Mouse (Mus musculus) embryonic facial prominence, embryonic 12.5 days (tissue): ENCODE measurements around the gene Bcas3. TPM values are rescaled to one million over a fixed set of nuclear protein-coding genes. Genes with fewer than 3 reads are reported as not detected.

Source experiments
- ATAC-seq: fragments of 200-750 bp; cut with Nextera tagmentation; 2 replicates; pipeline ENCODE4 v1.8.0; 2017; ENCODE audit not compliant: insufficient number of reproducible peaks, insufficient read depth, low FRiP score, low TSS enrichment
- H3K27ac ChIP-seq: fragments of 300-500 bp; sonication (generic); 2 replicates; pipeline ENCODE4 v1.5.1; 2016; ENCODE audit warnings: mild to moderate bottlenecking
- H3K27me3 ChIP-seq: fragments of 300-500 bp; sonication (generic); 2 replicates; pipeline ENCODE4 v1.6.1; 2016; ENCODE audit warnings: mild to moderate bottlenecking, moderate library complexity
- H3K36me3 ChIP-seq: fragments of 300-500 bp; sonication (generic); 2 replicates; pipeline ENCODE4 v1.6.1; 2016; ENCODE audit warnings: mild to moderate bottlenecking
- H3K4me1 ChIP-seq: fragments of 300-500 bp; sonication (generic); 2 replicates; pipeline ENCODE4 v1.6.1; 2016
- H3K4me2 ChIP-seq: fragments of 300-500 bp; sonication (generic); replicated peaks from 2 replicates; pipeline ENCODE4 v1.6.1; 2016; ENCODE audit warnings: mild to moderate bottlenecking, moderate library complexity
- H3K4me3 ChIP-seq: fragments of 300-500 bp; sonication (generic); 2 replicates; pipeline ENCODE4 v1.5.1; 2016; ENCODE audit warnings: mild to moderate bottlenecking
- H3K9ac ChIP-seq: fragments of 300-500 bp; sonication (generic); 2 replicates; pipeline ENCODE4 v1.6.1; 2016; ENCODE audit warnings: mild to moderate bottlenecking, moderate library complexity
- H3K9me3 ChIP-seq: fragments of 300-500 bp; sonication (generic); 2 replicates; pipeline ENCODE4 v1.6.1; 2016; ENCODE audit warnings: mild to moderate bottlenecking, moderate library complexity
- WGBS: fragments of 180-500 bp; shearing (Covaris S2); methylation state at CpG from one replicate; pipeline ENCODE4 v1.1.7; 2016; 5-methylcytosine and 5-hydroxymethylcytosine counted together
- polyA plus RNA-seq: library from polyadenylated mRNA; unstranded; fragments of >200 nt; fragmentation: Nextera tagmentation; extraction: Ambion mirVana; gene quantifications from 2 replicates; pipeline ENCODE4 v1.2.1, GENCODE M21; 2016

Bcas3 gene
- polyA plus RNA-seq, 1 experiment from 2014 or later = 28.7 TPM

DNA sequence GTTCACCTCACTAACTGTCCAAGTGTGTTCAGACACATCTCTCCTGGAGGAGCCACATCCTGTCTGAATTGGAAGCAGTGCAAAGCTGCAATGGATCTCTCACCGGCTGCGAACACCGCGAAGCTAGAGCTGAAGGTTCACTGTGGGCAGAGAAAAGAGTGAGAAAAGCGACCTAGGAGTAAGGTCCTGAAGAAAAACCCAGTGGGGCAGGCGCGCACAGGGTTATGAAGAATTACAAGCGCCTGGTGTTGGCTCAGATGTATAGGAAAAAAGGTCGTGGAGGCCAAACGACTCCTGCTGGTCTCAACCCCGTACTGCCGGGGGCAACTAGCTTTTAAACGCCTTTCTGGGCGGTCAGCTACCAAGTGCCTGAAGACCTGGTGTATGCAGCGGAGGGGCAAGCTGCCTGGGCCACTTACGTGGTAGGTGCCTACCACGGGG, 478.0 kb downstream of the Bcas3 start:
- no peaks in the 10 kb centered on the region for H3K9me3 ChIP-seq
- H3K27ac ChIP-seq = peak overlapping the region; percentile 98
- H3K27me3 ChIP-seq = peaks cover 49% of the 10 kb centered on the region
- ATAC-seq = no peak
- peaks cover 45% of the 10 kb centered on the region for H3K4me1 ChIP-seq
- H3K4me3 ChIP-seq = peak overlapping the region; percentile 54
- H3K9ac ChIP-seq = peak overlapping the region; percentile 99
- under 1% methylated on average over 17 of the region's 17 CpGs for WGBS
- H3K36me3 ChIP-seq = peaks cover 3% of the 10 kb centered on the region; the same call in 1 of the 2 replicates
- H3K4me2 ChIP-seq = peak overlapping the region; percentile 72

DNA sequence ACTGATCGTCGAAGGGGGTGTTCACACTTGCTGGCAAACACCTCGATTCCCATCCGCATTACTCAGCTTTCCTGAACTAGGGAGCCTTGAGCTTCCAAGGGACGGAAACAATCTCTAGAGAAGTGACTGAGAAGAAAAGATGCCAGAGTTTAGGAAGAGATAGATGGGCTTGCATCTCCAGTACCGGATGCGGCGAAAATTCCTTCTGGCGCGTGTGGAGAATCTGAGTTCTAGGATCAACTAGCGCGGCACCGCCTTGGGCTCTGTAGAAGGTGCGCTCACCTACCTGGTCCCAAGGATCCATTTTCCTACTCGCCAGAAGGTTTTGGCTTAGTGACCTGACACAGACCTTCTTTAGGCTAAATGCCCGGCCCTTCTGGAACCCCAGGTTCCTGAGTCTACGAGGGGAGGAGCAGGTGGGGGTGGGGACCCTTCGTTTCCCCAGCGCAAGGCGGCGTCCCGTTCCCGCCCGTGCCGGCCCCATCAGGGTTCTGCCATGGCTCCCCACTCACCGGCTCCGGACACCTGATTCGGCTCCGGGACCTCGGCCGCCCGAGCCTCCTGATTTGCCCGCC, 478.8 kb downstream of the Bcas3 start:
- Histone ChIP-seq H3K9ac (peak overlapping the region; percentile 99), H3K36me3 (peaks cover 6% of the 10 kb centered on the region; the same call in 1 of the 2 replicates), H3K9me3 (no peaks in the 10 kb centered on the region), H3K4me3 (peak overlapping the region; percentile 54), H3K27me3 (peaks cover 46% of the 10 kb centered on the region), H3K27ac (peak overlapping the region; percentile 98), H3K4me2 (peak overlapping the region; percentile 72), H3K4me1 (peaks cover 43% of the 10 kb centered on the region)
- WGBS = under 1% methylated on average over 33 of the region's 33 CpGs
- ATAC-seq = 0 out of 2 replicates have a peak, but pooled peaks have one; percentile 9

DNA sequence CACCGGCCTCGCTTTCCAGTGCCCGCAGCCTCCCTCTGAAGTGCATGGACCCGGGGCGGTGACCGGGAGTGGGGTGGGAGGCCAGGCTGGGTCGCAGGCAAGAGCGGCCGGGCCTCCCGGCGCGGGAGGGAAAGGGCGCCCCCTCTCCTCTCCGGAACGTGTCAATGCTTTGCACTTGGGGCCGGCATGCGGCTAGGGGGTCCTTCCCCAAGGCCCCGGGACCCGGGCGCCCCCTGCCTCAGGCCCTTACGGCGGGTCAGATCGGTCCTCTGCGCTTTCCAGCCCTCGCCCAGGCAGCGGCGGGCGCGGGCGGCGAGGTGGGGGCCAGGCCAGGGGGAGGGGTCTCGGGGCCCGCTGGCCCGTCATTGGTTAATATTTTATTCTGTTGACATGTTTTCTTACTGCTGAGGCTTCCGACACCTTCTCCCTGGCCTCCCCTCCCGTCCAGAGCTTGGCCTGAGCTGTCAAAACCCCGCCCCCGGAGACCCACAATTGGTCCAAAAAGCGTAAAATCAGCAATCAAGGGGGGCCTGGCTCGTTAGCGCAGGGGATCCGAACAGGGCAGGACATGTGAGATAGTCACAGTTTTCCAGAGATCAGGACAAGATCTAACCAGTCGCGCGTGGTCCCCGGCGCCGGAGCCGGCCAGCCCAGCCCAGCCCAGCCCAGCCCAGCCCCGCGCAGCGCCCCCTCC, 479.4 kb downstream of the Bcas3 start, which contains the start of gene Tbx2:
TSS of gene Tbx2 (plus strand) at position 321 of the 694 bp plus-strand sequence.
- Histone ChIP-seq H3K4me2 (peak within 1 kb of the TSS; percentile 72), H3K36me3 (peaks cover 10% of the 10 kb centered on the region; the same call in 1 of the 2 replicates), H3K4me3 (peak within 1 kb of the TSS; percentile 54), H3K4me1 (peaks cover 42% of the 10 kb centered on the region), H3K27ac (peak within 1 kb of the TSS; percentile 98), H3K9ac (peak within 1 kb of the TSS; percentile 99), H3K27me3 (peaks cover 45% of the 10 kb centered on the region), H3K9me3 (no peaks in the 10 kb centered on the region)
- peak; percentile 81 for ATAC-seq
- WGBS = under 1% methylated on average over 48 of the region's 52 CpGs

DNA sequence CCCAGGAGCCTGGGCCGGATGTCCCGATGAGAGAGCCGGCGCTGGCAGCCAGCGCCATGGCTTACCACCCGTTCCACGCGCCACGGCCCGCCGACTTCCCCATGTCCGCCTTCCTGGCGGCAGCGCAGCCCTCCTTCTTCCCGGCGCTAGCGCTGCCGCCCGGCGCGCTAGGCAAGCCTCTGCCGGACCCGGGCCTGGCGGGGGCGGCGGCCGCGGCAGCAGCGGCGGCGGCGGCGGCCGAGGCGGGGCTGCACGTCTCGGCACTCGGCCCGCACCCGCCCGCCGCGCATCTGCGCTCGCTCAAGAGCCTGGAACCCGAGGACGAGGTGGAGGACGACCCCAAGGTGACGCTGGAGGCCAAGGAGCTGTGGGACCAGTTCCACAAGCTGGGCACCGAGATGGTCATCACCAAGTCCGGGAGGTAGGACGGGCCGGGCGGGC, 480.1 kb downstream of the Bcas3 start:
- ATAC-seq = no peak
- under 1% methylated on average over 38 of the region's 54 CpGs for WGBS
- peak overlapping the region; percentile 98 for H3K27ac ChIP-seq
- peak overlapping the region; percentile 99 for H3K9ac ChIP-seq
- H3K9me3 ChIP-seq = no peaks in the 10 kb centered on the region
- H3K4me2 ChIP-seq = peak overlapping the region; percentile 72
- H3K4me3 ChIP-seq = peak overlapping the region; percentile 54
- H3K27me3 ChIP-seq = peaks cover 40% of the 10 kb centered on the region
- H3K36me3 ChIP-seq = peaks cover 17% of the 10 kb centered on the region
- peaks cover 40% of the 10 kb centered on the region for H3K4me1 ChIP-seq

DNA sequence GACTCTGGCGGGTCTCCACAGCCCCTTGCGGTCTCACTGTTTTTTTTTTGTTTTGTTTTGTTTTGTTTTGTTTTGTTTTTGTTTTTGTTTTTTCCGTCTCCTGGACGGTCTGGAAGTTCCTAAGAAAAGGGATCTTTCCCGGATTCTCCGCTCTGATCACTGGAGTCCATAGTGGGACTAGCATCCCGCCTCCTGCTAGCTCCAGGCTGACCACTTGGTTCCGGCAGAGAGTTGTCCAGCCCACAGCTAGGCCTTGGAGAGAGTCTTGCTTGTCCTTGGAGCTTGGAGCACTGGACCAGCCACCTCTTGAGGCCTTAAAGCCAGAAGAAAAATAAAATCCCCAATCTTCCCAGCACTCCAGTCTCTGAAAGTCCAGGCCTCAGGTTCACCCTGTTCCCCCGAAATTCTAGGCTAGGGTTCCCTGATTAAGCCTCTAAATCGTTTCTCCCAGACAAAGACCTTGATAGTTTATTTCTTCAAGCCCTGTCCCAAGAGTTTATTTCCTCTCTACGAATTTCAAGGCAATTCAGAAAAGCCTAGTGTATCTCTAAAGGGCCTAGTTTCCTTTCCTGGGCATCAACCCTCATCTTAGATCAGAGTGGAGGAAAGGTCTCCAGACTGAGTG, 480.9 kb downstream of the Bcas3 start:
- peaks cover 35% of the 10 kb centered on the region for H3K27me3 ChIP-seq
- no peak for ATAC-seq
- 3% methylated on average over 11 of the region's 11 CpGs for WGBS
- peak overlapping the region; percentile 54 for H3K4me3 ChIP-seq
- H3K27ac ChIP-seq = peak overlapping the region; percentile 98
- peaks cover 22% of the 10 kb centered on the region for H3K36me3 ChIP-seq
- peak overlapping the region; percentile 99 for H3K9ac ChIP-seq
- H3K4me1 ChIP-seq = peaks cover 34% of the 10 kb centered on the region
- no peaks in the 10 kb centered on the region for H3K9me3 ChIP-seq
- H3K4me2 ChIP-seq = peak overlapping the region; percentile 72

DNA sequence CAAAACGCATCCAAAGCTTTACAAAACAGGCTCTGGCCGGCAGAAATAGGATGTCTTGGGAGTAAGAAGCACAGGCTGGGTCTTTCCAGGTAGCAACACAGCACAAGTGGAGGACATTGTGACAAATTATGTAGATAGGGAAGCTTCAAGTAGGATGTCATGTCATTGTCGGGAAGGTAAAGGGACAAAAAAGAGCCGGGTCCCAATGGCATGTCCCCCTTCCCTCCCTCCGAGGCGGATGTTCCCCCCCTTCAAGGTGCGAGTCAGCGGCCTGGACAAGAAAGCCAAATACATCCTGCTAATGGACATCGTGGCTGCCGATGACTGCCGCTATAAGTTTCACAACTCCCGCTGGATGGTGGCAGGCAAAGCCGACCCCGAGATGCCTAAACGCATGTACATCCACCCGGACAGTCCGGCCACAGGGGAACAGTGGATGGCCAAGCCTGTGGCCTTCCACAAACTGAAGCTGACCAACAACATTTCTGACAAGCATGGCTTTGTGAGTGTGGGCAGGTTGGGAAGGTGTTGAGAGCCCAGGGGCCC, 481.5 kb downstream of the Bcas3 start:
- peak overlapping the region; percentile 99 for H3K9ac ChIP-seq
- WGBS = 4% methylated on average over 17 of the region's 17 CpGs
- no peak for ATAC-seq
- H3K9me3 ChIP-seq = no peaks in the 10 kb centered on the region
- H3K4me2 ChIP-seq = peak overlapping the region; percentile 72
- peaks cover 22% of the 10 kb centered on the region for H3K36me3 ChIP-seq
- peaks cover 29% of the 10 kb centered on the region for H3K4me1 ChIP-seq
- peak overlapping the region; percentile 98 for H3K27ac ChIP-seq
- H3K27me3 ChIP-seq = peaks cover 33% of the 10 kb centered on the region
- H3K4me3 ChIP-seq = peak overlapping the region; percentile 54

DNA sequence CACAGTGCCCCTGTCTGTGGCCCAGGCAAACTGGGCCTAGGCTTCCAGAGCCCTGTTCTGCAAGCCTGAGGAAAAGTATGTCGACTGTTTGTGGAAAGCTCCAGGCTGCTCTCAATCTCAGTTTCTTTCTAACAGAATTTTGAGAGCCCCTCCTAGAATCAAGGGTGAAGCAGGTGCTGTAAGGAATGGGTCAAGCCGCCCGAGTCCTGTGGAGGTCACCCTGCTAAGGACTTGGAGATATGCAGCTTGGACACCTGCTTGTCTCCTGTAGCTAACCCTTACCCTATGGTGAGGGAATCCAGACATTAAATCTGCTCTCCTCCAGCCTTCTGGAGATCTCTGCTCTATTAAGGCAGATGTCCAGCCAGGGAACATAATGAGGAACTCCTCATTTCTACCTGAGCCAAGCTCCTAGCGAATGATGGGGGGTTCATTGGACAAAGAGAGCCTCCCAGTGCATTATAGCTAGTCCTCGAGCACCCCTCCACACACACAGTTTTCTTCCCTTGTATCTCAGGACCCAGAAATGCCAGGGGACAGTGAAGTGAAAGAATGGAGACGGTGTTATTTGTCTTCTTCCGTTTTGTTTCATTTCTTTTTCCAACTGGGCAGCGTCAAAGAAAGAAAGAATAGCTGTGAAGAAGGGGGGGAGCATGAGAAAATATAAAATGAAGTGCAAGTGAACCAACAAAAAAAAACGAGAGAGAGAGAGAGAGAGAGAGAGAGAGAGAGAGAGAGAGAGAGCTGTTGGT, 482.2 kb downstream of the Bcas3 start:
- peak overlapping the region; percentile 72 for H3K4me2 ChIP-seq
- ATAC-seq = no peak
- no peaks in the 10 kb centered on the region for H3K9me3 ChIP-seq
- H3K4me3 ChIP-seq = peak overlapping the region; percentile 54
- peaks cover 22% of the 10 kb centered on the region for H3K4me1 ChIP-seq
- WGBS = 5% methylated on average over 9 of the region's 9 CpGs
- peak overlapping the region; percentile 99 for H3K9ac ChIP-seq
- H3K36me3 ChIP-seq = peaks cover 22% of the 10 kb centered on the region
- H3K27me3 ChIP-seq = peaks cover 33% of the 10 kb centered on the region
- H3K27ac ChIP-seq = peak overlapping the region; percentile 98

DNA sequence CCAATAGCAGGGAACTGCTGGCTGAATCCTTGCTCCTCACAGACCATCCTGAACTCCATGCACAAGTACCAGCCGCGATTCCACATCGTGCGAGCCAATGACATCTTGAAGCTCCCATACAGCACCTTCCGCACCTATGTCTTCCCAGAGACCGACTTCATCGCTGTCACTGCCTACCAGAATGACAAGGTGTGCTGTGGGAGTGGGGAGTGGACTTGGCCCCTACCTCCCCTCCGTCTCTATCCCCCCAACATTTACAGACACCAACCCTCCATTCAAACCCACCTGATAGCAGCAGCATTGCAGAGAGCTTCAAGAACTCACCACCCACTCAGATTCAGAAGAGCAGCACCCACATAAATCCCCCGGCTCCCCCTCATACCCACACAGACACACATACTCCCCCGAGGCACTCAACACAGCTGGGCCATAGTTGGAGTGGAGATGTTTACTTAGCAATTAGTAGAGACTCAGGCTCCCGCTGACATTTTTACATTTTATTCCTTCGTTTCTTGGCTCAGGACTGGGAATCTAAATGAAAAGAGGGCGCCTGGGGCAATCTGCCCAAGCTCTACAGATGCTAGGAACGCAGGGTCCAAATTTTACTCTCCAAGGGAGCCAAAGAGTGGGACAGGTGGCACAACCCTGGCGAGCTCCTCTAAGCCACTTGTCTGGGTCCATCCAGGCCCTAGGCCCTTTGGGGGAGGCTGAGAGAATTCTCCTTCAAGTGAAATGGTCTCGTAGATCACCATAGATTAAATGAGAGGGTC, 483.0 kb downstream of the Bcas3 start:
- H3K9ac ChIP-seq = peak overlapping the region; percentile 99
- H3K27ac ChIP-seq = peak overlapping the region; percentile 98
- ATAC-seq = no peak
- peaks cover 25% of the 10 kb centered on the region for H3K36me3 ChIP-seq
- H3K4me1 ChIP-seq = peaks cover 18% of the 10 kb centered on the region; the same call in 1 of the 2 replicates
- H3K27me3 ChIP-seq = peaks cover 38% of the 10 kb centered on the region
- H3K4me2 ChIP-seq = peak overlapping the region; percentile 72
- peak overlapping the region; percentile 54 for H3K4me3 ChIP-seq
- 6% methylated on average over 16 of the region's 16 CpGs for WGBS
- H3K9me3 ChIP-seq = no peaks in the 10 kb centered on the region

DNA sequence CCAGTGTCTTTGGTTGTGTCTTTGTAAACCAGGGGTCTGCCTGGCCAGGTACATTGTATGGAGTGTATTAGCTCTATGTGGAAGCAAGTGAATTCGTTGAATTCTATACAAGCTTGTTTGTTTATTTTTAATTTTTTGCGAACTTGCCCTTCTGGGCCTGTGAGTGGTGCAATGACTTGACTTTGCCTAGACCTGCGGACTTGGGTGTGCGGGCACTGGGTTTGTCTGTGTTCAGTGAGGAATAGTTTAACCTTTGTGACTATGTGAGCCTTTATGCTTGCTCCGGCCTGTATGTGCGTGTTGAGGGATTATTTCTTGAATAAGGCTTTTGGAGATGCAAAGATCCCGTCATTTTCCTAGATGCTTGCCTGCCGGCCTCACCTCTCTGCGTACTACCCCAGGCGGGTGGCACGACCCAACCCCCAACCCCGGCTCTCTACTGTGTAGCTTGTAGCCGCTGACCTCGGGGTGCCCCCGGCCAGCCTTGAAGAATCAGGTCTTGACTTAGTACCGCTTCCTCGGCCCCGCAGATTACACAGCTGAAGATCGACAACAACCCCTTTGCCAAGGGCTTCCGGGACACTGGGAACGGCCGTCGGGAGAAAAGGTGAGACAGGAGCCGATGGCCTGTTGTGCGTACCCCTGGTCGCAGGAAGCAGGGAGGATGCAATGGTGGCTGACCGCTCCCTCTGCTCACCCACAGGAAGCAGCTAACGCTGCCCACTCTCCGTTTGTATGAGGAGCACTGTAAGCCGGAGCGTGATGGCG, 483.7 kb downstream of the Bcas3 start:
- H3K4me1 ChIP-seq = peaks cover 15% of the 10 kb centered on the region; the same call in 1 of the 2 replicates
- H3K27me3 ChIP-seq = peaks cover 39% of the 10 kb centered on the region
- H3K9me3 ChIP-seq = no peaks in the 10 kb centered on the region
- H3K9ac ChIP-seq = peak overlapping the region; percentile 99
- H3K4me3 ChIP-seq = peak overlapping the region; percentile 54
- 2% methylated on average over 32 of the region's 32 CpGs for WGBS
- peak overlapping the region; percentile 72 for H3K4me2 ChIP-seq
- peaks cover 25% of the 10 kb centered on the region for H3K36me3 ChIP-seq
- H3K27ac ChIP-seq = peak overlapping the region; percentile 98
- no peak for ATAC-seq

DNA sequence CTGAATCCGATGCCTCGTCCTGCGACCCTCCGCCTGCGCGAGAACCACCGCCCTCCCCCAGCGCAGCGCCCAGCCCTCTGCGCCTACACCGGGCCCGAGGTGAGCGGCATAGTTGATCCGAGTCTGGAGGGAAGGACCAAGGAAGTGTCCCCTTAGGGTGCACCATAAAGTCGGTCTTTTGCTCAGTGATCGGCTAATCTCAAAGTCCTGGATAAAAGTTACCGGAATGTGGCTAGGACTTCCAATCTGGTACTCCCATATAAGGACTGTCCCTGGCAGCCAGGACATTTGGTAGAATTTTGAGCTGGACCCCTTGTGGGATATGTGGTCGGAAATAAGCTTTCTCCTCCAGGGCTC, 484.3 kb downstream of the Bcas3 start:
- H3K9ac ChIP-seq = peak overlapping the region; percentile 99
- peak overlapping the region; percentile 98 for H3K27ac ChIP-seq
- H3K27me3 ChIP-seq = peaks cover 39% of the 10 kb centered on the region
- WGBS = under 1% methylated on average over 18 of the region's 18 CpGs
- no peaks in the 10 kb centered on the region for H3K9me3 ChIP-seq
- no peak for ATAC-seq
- H3K4me2 ChIP-seq = peak overlapping the region; percentile 72
- H3K4me1 ChIP-seq = peaks cover 16% of the 10 kb centered on the region; the same call in 1 of the 2 replicates
- peaks cover 25% of the 10 kb centered on the region for H3K36me3 ChIP-seq
- peak overlapping the region; percentile 54 for H3K4me3 ChIP-seq
